Mouse (Mus musculus): Measurements from ENCODE around the gene Tmem178b.

DNA sequence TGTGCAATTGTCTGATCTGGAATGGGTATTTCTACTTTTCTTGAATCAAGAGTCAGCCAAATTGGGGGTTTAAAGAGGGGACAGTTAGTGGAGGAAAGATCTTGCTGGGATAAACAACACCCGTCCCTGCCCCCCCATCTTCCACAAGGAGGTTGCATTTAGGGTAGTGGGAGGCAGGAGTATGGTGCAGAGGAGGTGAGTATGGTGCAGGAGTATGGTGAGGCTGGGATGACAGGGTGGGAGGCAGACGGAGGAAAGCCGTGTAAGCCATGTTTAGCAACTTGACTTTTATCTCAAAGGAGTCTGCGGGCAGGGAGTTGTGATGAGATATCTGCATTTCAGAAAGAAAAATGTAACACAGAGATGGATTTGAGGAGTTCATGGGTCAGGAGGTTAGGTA is 73.5 kb downstream of the Tmem178b start:
- TF ChIP-seq CTCF (IDR thresholded peaks at IDR 0.05; ENCODE audit: low read depth) (no peak), EP300 (IDR thresholded peaks at IDR 0.05; ENCODE audit: low read depth) (no peak)
